Mouse (Mus musculus): Measurements from ENCODE around the gene Rprd2.

DNA sequence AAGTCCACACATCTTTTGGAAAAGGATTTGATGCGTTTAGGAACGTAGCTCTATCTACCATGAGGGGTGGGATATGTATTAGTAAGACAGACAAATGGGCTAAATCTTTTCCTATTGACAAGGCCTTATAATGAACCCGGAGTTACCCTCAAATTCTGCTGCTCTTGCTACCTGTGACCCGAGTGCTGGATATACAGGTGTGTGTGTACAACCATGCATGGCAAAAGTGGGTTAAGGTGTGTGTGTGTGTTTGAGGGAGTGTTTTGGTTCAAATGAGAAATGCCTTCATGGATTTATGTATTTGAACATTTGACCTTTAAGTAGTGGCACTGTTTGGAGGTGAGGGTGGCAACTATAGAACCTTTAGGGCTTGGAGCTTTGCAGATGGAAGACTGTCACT, 10.4 kb upstream of the Rprd2 start:
- no peak for TF ChIP-seq CTCF (conservative IDR thresholded peaks at IDR 0.05 in 1 of 2, IDR thresholded peaks at IDR 0.05 in 1 of 2; ENCODE audit: low read depth in 2 of 2, low read length in 2 of 2)
- TF ChIP-seq ZMIZ1 (IDR thresholded peaks at IDR 0.05; ENCODE audit: low read depth, low read length) = no peak
- TF ChIP-seq EP300 (IDR thresholded peaks at IDR 0.05; ENCODE audit: low read length) = no peak

Measured in CH12.LX (cell line).